Mouse (Mus musculus): ENCODE data around the gene As3mt. TPM values are rescaled to one million over a fixed set of nuclear protein-coding genes. Genes with fewer than 3 reads are reported as not detected.
A peak's percentile ranks its signal among the peaks of the same experiment; 100 is the strongest.

As3mt gene
- polyA plus RNA-seq, 1 experiment, result 0.74 TPM

DNA sequence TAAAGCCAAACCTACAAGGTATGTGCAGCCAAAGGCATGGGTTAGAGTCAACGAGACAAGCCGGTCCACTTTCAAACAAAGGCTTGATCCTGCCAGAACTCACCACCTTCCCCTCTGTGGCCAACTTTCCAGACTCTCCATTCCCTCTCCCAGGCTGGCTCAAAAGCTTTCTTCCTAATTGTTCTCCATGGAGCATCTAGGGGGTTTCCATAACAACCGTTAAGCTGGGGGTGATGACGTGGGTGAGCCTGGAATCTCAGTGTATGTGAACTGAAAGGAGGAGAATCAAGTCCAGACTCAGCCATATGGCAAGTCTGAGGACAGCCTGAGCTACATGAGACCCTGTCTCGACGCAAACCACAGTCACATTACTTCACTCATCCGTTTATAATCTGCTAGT lies 41.8 kb upstream of the As3mt start:
- H3ac ChIP-seq (ENCODE audit: control insufficient read depth, insufficient read length, low read depth), result no peak overlapping the region
- peaks cover 3% of the 10 kb centered on the region for H3K27me3 ChIP-seq (ENCODE audit: control insufficient read depth, insufficient read depth, insufficient read length)
- no peaks in the 10 kb centered on the region for H3K79me2 ChIP-seq (ENCODE audit: control insufficient read depth, insufficient read depth)
- H3K36me3 ChIP-seq (ENCODE audit: control insufficient read depth, insufficient read depth), result no peaks in the 10 kb centered on the region
- no peak overlapping the region for H3K4me3 ChIP-seq (ENCODE audit: insufficient read depth, poor library complexity, severe bottlenecking)
- H3K79me3 ChIP-seq (ENCODE audit: low read depth), result no peaks in the 10 kb centered on the region
- no peak for TF ChIP-seq USF1 (IDR thresholded peaks at IDR 0.05; ENCODE audit: low read depth)
- no peak for TF ChIP-seq FOSL1 (IDR thresholded peaks at IDR 0.05; ENCODE audit: insufficient read depth, low read length, poor library complexity, severe bottlenecking)
- no peak for TF ChIP-seq CTCF (IDR thresholded peaks at IDR 0.05; ENCODE audit: control insufficient read depth, insufficient read depth, insufficient read length)
- TF ChIP-seq MAX (IDR thresholded peaks at IDR 0.05), result no peak
- TF ChIP-seq MYOD1 (IDR thresholded peaks at IDR 0.05; ENCODE audit: control insufficient read depth, insufficient read length, low read depth), result no peak
- no peak for TF ChIP-seq MYOG (IDR thresholded peaks at IDR 0.05; ENCODE audit: control insufficient read depth, extremely low read depth, insufficient read length)
- no peak for TF ChIP-seq CEBPB (IDR thresholded peaks at IDR 0.05; ENCODE audit: low read depth)

DNA sequence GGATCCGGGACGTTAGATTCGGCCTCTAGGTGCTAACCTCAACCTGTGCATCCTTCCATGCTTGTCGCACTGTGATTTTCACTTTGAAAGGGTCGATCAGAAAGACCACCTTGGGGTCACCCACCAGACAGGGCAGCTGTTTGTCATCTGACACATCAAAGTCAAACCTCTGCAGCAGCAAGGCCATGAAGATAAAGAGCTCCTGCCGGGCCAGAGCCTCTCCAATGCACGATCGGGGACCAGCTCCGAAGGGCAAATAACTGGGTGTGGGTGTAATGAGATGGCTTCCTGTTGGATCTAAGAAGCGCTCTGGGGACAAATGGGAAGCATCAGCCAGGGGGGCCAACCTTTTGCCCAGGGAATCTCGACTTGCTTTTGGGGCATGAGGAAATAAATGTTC lies 40.0 kb upstream of the As3mt start:
- Histone ChIP-seq H3ac (ENCODE audit: control insufficient read depth, insufficient read length, low read depth) (no peak overlapping the region), H3K79me2 (ENCODE audit: control insufficient read depth, insufficient read depth) (no peaks in the 10 kb centered on the region), H3K36me3 (ENCODE audit: control insufficient read depth, insufficient read depth) (no peaks in the 10 kb centered on the region), H3K27me3 (ENCODE audit: control insufficient read depth, insufficient read depth, insufficient read length) (peaks cover 12% of the 10 kb centered on the region), H3K4me3 (ENCODE audit: insufficient read depth, poor library complexity, severe bottlenecking) (no peak overlapping the region), H3K79me3 (ENCODE audit: low read depth) (no peaks in the 10 kb centered on the region)
- TF ChIP-seq CEBPB (IDR thresholded peaks at IDR 0.05; ENCODE audit: low read depth), result no peak
- no peak for TF ChIP-seq FOSL1 (IDR thresholded peaks at IDR 0.05; ENCODE audit: insufficient read depth, low read length, poor library complexity, severe bottlenecking)
- TF ChIP-seq USF1 (IDR thresholded peaks at IDR 0.05; ENCODE audit: low read depth), result no peak
- no peak for TF ChIP-seq MAX (IDR thresholded peaks at IDR 0.05)
- no peak for TF ChIP-seq CTCF (IDR thresholded peaks at IDR 0.05; ENCODE audit: control insufficient read depth, insufficient read depth, insufficient read length)
- TF ChIP-seq MYOG (IDR thresholded peaks at IDR 0.05; ENCODE audit: control insufficient read depth, extremely low read depth, insufficient read length), result no peak
- TF ChIP-seq MYOD1 (IDR thresholded peaks at IDR 0.05; ENCODE audit: control insufficient read depth, insufficient read length, low read depth), result no peak

DNA sequence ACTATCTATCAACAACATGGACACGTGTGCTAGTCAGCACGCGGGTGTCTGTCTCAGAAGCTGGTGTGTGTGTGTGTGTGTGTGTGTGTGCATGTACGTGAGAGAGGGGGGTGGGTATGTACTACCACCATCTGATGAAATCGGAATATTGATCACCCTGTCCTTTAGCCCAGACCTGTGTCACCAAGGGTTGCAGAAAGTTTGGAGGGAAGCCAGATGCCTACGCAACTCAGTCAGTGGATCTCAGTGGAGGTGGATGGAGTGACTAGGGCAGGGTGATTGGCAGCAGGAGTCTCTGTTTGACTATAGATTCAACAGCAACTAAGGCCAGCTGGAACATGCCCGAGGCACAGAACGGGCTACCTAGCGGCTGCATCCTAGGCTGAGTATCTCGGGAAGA lies 39.0 kb upstream of the As3mt start:
- H3K36me3 ChIP-seq (ENCODE audit: control insufficient read depth, insufficient read depth), result no peaks in the 10 kb centered on the region
- no peak overlapping the region for H3K4me3 ChIP-seq (ENCODE audit: insufficient read depth, poor library complexity, severe bottlenecking)
- peaks cover 20% of the 10 kb centered on the region for H3K27me3 ChIP-seq (ENCODE audit: control insufficient read depth, insufficient read depth, insufficient read length)
- H3K79me3 ChIP-seq (ENCODE audit: low read depth), result no peaks in the 10 kb centered on the region
- H3K79me2 ChIP-seq (ENCODE audit: control insufficient read depth, insufficient read depth), result no peaks in the 10 kb centered on the region
- no peak overlapping the region for H3ac ChIP-seq (ENCODE audit: control insufficient read depth, insufficient read length, low read depth)
- TF ChIP-seq CTCF (IDR thresholded peaks at IDR 0.05; ENCODE audit: control insufficient read depth, insufficient read depth, insufficient read length) (no peak), CEBPB (IDR thresholded peaks at IDR 0.05; ENCODE audit: low read depth) (no peak), MAX (IDR thresholded peaks at IDR 0.05) (no peak), FOSL1 (IDR thresholded peaks at IDR 0.05; ENCODE audit: insufficient read depth, low read length, poor library complexity, severe bottlenecking) (no peak), MYOD1 (IDR thresholded peaks at IDR 0.05; ENCODE audit: control insufficient read depth, insufficient read length, low read depth) (no peak), MYOG (IDR thresholded peaks at IDR 0.05; ENCODE audit: control insufficient read depth, extremely low read depth, insufficient read length) (no peak), USF1 (IDR thresholded peaks at IDR 0.05; ENCODE audit: low read depth) (no peak)

GRCm38 (mm10) chr19:46669802-46670201 lies 37.5 kb upstream of the As3mt start:
- Histone ChIP-seq H3K79me2 (ENCODE audit: control insufficient read depth, insufficient read depth) (no peaks in the 10 kb centered on the region), H3K79me3 (ENCODE audit: low read depth) (no peaks in the 10 kb centered on the region), H3K36me3 (ENCODE audit: control insufficient read depth, insufficient read depth) (no peaks in the 10 kb centered on the region), H3K4me3 (ENCODE audit: insufficient read depth, poor library complexity, severe bottlenecking) (no peak overlapping the region), H3ac (ENCODE audit: control insufficient read depth, insufficient read length, low read depth) (no peak overlapping the region), H3K27me3 (ENCODE audit: control insufficient read depth, insufficient read depth, insufficient read length) (peaks cover 23% of the 10 kb centered on the region)
- TF ChIP-seq MYOG (IDR thresholded peaks at IDR 0.05; ENCODE audit: control insufficient read depth, extremely low read depth, insufficient read length), result no peak
- no peak for TF ChIP-seq USF1 (IDR thresholded peaks at IDR 0.05; ENCODE audit: low read depth)
- no peak for TF ChIP-seq CTCF (IDR thresholded peaks at IDR 0.05; ENCODE audit: control insufficient read depth, insufficient read depth, insufficient read length)

DNA sequence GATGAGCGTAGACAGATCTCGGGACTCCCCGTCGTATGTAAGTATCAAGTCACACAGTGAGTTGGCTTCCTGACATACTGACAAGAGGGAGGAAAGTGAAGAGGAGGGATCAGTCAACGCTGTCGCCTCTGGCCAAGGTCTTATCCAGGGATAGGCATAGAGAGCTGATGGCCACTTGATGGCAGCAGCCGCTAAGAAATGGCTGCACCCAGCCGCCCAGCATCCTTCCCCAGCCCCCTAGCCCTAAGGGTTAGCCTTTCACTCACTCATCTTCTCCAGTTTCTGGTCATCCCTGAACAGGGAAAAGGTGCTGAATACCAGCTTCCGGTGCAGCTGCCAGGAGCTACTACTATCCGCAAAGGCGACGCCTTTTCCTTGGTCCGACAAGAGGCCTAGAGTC lies 36.6 kb upstream of the As3mt start:
- TF ChIP-seq MAX (IDR thresholded peaks at IDR 0.05) (no peak), CTCF (IDR thresholded peaks at IDR 0.05; ENCODE audit: control insufficient read depth, insufficient read depth, insufficient read length) (peak; percentile 91), MYOG (IDR thresholded peaks at IDR 0.05; ENCODE audit: control insufficient read depth, extremely low read depth, insufficient read length) (no peak)
- H3K79me3 ChIP-seq (ENCODE audit: low read depth), result no peaks in the 10 kb centered on the region

DNA sequence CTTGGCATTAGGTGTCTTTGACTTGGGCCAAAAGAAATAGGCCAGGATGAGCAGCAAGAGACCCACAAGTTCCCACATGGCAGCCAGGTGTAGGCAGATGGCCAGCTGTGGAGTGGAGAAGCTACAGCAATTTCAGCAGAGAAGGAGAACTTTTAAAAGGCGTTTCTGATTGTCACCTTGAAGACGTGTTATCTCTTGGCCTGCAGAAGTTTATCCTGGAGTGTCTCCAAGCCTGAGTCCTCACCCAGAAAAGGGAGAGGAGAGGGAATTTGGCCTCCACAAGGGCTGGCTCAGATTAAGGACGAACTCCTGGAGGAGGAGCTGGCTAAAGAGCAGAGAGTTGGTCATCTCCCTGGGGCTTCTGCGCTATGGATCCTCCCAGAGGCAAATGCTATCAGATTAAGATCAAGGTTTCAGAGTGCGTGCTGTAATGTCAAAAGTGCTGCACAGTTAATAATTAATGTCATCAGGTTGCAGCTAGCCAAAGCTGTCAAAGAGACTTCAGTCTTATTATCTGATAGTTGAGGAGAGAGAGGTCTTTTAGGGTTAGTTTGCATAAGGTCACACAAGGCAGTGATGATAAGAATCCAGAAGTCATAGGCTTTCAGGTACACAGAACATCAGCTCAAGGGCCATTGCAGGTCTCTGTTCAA lies 34.4 kb upstream of the As3mt start, which contains the start of gene Cyp17a1:
Cyp17a1 (minus strand) TSS at position 407 of the 653 bp plus-strand sequence.
- Histone ChIP-seq H3ac (ENCODE audit: control insufficient read depth, insufficient read length, low read depth) (no peak within 1 kb of the TSS), H3K27me3 (ENCODE audit: control insufficient read depth, insufficient read depth, insufficient read length) (peaks cover 35% of the 10 kb centered on the region)
- TF ChIP-seq CTCF (IDR thresholded peaks at IDR 0.05; ENCODE audit: control insufficient read depth, insufficient read depth, insufficient read length) (no peak), MAX (IDR thresholded peaks at IDR 0.05) (no peak), USF1 (IDR thresholded peaks at IDR 0.05; ENCODE audit: low read depth) (no peak), FOSL1 (IDR thresholded peaks at IDR 0.05; ENCODE audit: insufficient read depth, low read length, poor library complexity, severe bottlenecking) (no peak), MYOG (IDR thresholded peaks at IDR 0.05; ENCODE audit: control insufficient read depth, extremely low read depth, insufficient read length) (no peak), MYOD1 (IDR thresholded peaks at IDR 0.05; ENCODE audit: control insufficient read depth, insufficient read length, low read depth) (no peak), CEBPB (IDR thresholded peaks at IDR 0.05; ENCODE audit: low read depth) (no peak)

More for the DNA sequence above, 36.6 kb upstream of the As3mt start:
- no peaks in the 10 kb centered on the region for H3K79me2 ChIP-seq (ENCODE audit: control insufficient read depth, insufficient read depth)
- H3ac ChIP-seq (ENCODE audit: control insufficient read depth, insufficient read length, low read depth), result no peak overlapping the region
- H3K36me3 ChIP-seq (ENCODE audit: control insufficient read depth, insufficient read depth), result no peaks in the 10 kb centered on the region
- peaks cover 30% of the 10 kb centered on the region for H3K27me3 ChIP-seq (ENCODE audit: control insufficient read depth, insufficient read depth, insufficient read length)
- no peak overlapping the region for H3K4me3 ChIP-seq (ENCODE audit: insufficient read depth, poor library complexity, severe bottlenecking)

More for the DNA sequence above, 34.4 kb upstream of the As3mt start, which contains the start of gene Cyp17a1:
- Histone ChIP-seq H3K4me3 (ENCODE audit: insufficient read depth, poor library complexity, severe bottlenecking) (no peak within 1 kb of the TSS), H3K79me3 (ENCODE audit: low read depth) (no peaks in the 10 kb centered on the region), H3K36me3 (ENCODE audit: control insufficient read depth, insufficient read depth) (no peaks in the 10 kb centered on the region), H3K79me2 (ENCODE audit: control insufficient read depth, insufficient read depth) (no peaks in the 10 kb centered on the region)
